In genomic region chr7:27326101-27326880, GRCm38 (mm10) we compare ENCODE assay signal across 8 mouse cellular contexts. TPM values are rescaled to one million over a fixed set of nuclear protein-coding genes. Genes with fewer than 3 reads are reported as not detected.
A peak's percentile ranks its signal among the peaks of the same experiment; 100 is the strongest.
DNase-seq lines count a peak whose midpoint lies in the region; ATAC-seq and TF ChIP-seq lines count a peak whose summit lies in the region.

No protein-coding gene starts in this region.

- H3K9me3 ChIP-seq in embryonic facial prominence, embryonic 13.5 days: no peaks in the 10 kb centered on the region
- H3K9me3 ChIP-seq in limb, embryonic 10.5 days (replicated peaks): no peaks in the 10 kb centered on the region
- no peaks in the 10 kb centered on the region for H3K9me3 ChIP-seq in midbrain, postnatal 0 days (ENCODE audit: low read length)

- peaks cover 22% of the 10 kb centered on the region; the same call in 1 of the 2 replicates for H3K36me3 ChIP-seq in embryonic facial prominence, embryonic 13.5 days
- peaks cover 2% of the 10 kb centered on the region; the same call in 1 of the 2 replicates for H3K36me3 ChIP-seq in limb, embryonic 10.5 days
- no peaks in the 10 kb centered on the region for H3K36me3 ChIP-seq in midbrain, postnatal 0 days (ENCODE audit: insufficient read depth, low read length)

- intact Hi-C loops in heart, postnatal 36 days (cut with DNase I): no loop called here

- WGBS in embryonic facial prominence, embryonic 13.5 days: 34% methylated on average over 34 of the region's 34 CpGs
- WGBS in limb, embryonic 10.5 days: 27% methylated on average over 34 of the region's 34 CpGs
- WGBS in midbrain, postnatal 0 days: 43% methylated on average over 34 of the region's 34 CpGs

- peaks cover 96% of the 10 kb centered on the region for H3K27me3 ChIP-seq in embryonic facial prominence, embryonic 13.5 days
- H3K27me3 ChIP-seq in limb, embryonic 10.5 days (ENCODE audit: low read depth, poor library complexity, severe bottlenecking): peaks cover 100% of the 10 kb centered on the region
- peaks cover 51% of the 10 kb centered on the region for H3K27me3 ChIP-seq in midbrain, postnatal 0 days (ENCODE audit: insufficient read depth, low read length)

- H3K4me3 ChIP-seq in embryonic facial prominence, embryonic 13.5 days: peak overlapping the region; percentile 39
- H3K4me3 ChIP-seq in limb, embryonic 10.5 days: peak overlapping the region; percentile 50
- no peak overlapping the region for H3K4me3 ChIP-seq in midbrain, postnatal 0 days (ENCODE audit: low read depth, low read length)

- DNase-seq in cerebellum, adult 18-20 months: peak; percentile 55 to 73
- peak; percentile 49 to 56 for DNase-seq in heart, postnatal 36 days
- no peak for DNase-seq in limb, embryonic 10.5 days (ENCODE audit: low spot score)
- DNase-seq in midbrain, postnatal 0 days (ENCODE audit: low spot score): no peak
- DNase-seq in spleen, postnatal 4 days (ENCODE audit: low spot score in 2 of 2): no peak
- DNase-seq in layer of hippocampus, adult 18-20 months (ENCODE audit: low spot score in 2 of 2): no peak
- DNase-seq in layer of hippocampus, adult 9-11 months: no peak

- ATAC-seq in embryonic facial prominence, embryonic 13.5 days (ENCODE audit: insufficient number of reproducible peaks, insufficient read depth, low FRiP score, low TSS enrichment, low read depth): no peak
- no peak for ATAC-seq in midbrain, postnatal 0 days (ENCODE audit: low FRiP score)

- H3K4me2 ChIP-seq in embryonic facial prominence, embryonic 13.5 days: peak overlapping the region; percentile 59
- peak overlapping the region; percentile 41; the same call in 1 of the 2 replicates for H3K4me2 ChIP-seq in midbrain, postnatal 0 days (ENCODE audit: low read depth, low read length, poor library complexity, severe bottlenecking)

- TF ChIP-seq CTCF in midbrain, postnatal 0 days (IDR thresholded peaks at IDR 0.05): no peak

- peaks cover 34% of the 10 kb centered on the region for H3K4me1 ChIP-seq in embryonic facial prominence, embryonic 13.5 days
- peaks cover 50% of the 10 kb centered on the region for H3K4me1 ChIP-seq in limb, embryonic 10.5 days
- H3K4me1 ChIP-seq in midbrain, postnatal 0 days (ENCODE audit: insufficient read depth, low read length): peaks cover 2% of the 10 kb centered on the region; the same call in 1 of the 2 replicates

- H3K9ac ChIP-seq in embryonic facial prominence, embryonic 13.5 days: 0 out of 2 replicates have a peak overlapping the region, but pooled peaks have one; percentile 6
- H3K9ac ChIP-seq in midbrain, postnatal 0 days (replicated peaks; ENCODE audit: low read length, poor library complexity, severe bottlenecking): 0 out of 2 replicates have a peak overlapping the region, but pooled peaks have one; percentile 13

- H3K27ac ChIP-seq in embryonic facial prominence, embryonic 13.5 days: no peak overlapping the region
- 0 out of 2 replicates have a peak overlapping the region, but pooled peaks have one; percentile 14 for H3K27ac ChIP-seq in limb, embryonic 10.5 days
- H3K27ac ChIP-seq in midbrain, postnatal 0 days (ENCODE audit: low read depth, low read length): no peak overlapping the region

RNA-seq across cellular contexts. Expression of gene Ltbp4, which starts 11.2 kb away (rescaled TPM):
- 32.0 and 40.3 TPM in 2 replicates for polyA plus RNA-seq in embryonic facial prominence, embryonic 13.5 days (2015; fragmentation: Nextera tagmentation; extraction: Ambion mirVana)
- 100 to 1,000 TPM; 207 to 236 TPM for total RNA-seq in heart, postnatal 36 days (2021)
- 6.7 and 10.6 TPM in 2 replicates for polyA plus RNA-seq in limb, embryonic 10.5 days (2016; fragmentation: Nextera tagmentation; extraction: Ambion mirVana)
- total RNA-seq in midbrain, postnatal 0 days (2014; rRNA removed): 25.3 and 44.3 TPM in 2 replicates
- 13.6 and 16.0 TPM in 2 replicates for polyA plus RNA-seq in midbrain, postnatal 0 days (2015; fragmentation: Nextera tagmentation; extraction: Ambion mirVana)
- 10 to 100 TPM; 43.9 to 47.5 TPM for total RNA-seq in layer of hippocampus, adult 18-20 months (2021)

RNA-seq across cellular contexts. Expression of gene Shkbp1, which starts 29.5 kb away (rescaled TPM):
- 61.5 and 70.6 TPM in 2 replicates for polyA plus RNA-seq in embryonic facial prominence, embryonic 13.5 days (2015; fragmentation: Nextera tagmentation; extraction: Ambion mirVana)
- 1 to 10 TPM; 6.5 to 7.5 TPM for total RNA-seq in heart, postnatal 36 days (2021)
- polyA plus RNA-seq in limb, embryonic 10.5 days (2016; fragmentation: Nextera tagmentation; extraction: Ambion mirVana): 46.1 and 61.2 TPM in 2 replicates
- 36.3 and 42.7 TPM in 2 replicates for total RNA-seq in midbrain, postnatal 0 days (2014; rRNA removed)
- 24.1 and 25.1 TPM in 2 replicates for polyA plus RNA-seq in midbrain, postnatal 0 days (2015; fragmentation: Nextera tagmentation; extraction: Ambion mirVana)
- total RNA-seq in layer of hippocampus, adult 18-20 months (2021): 10 to 100 TPM; 25.8 to 28.2 TPM

RNA-seq across cellular contexts. Expression of gene Gm20479, which starts 30.9 kb away (rescaled TPM):
- not detected in 2 replicates for polyA plus RNA-seq in embryonic facial prominence, embryonic 13.5 days (2015; fragmentation: Nextera tagmentation; extraction: Ambion mirVana)
- not detected for total RNA-seq in heart, postnatal 36 days (2021)
- polyA plus RNA-seq in limb, embryonic 10.5 days (2016; fragmentation: Nextera tagmentation; extraction: Ambion mirVana): not detected in 2 replicates
- total RNA-seq in midbrain, postnatal 0 days (2014; rRNA removed): not detected in 2 replicates
- not detected in 2 replicates for polyA plus RNA-seq in midbrain, postnatal 0 days (2015; fragmentation: Nextera tagmentation; extraction: Ambion mirVana)
- not detected for total RNA-seq in layer of hippocampus, adult 18-20 months (2021)

Comparison
In these comparisons a context has a peak if more than half of its experiments do, and no peak if none do; other contexts are left out.
1. DNase-seq: peak in cerebellum, adult 18-20 months (2 of 2) and heart, postnatal 36 days (2 of 2); none in limb, embryonic 10.5 days (single experiment), midbrain, postnatal 0 days (single experiment), spleen, postnatal 4 days (0 of 2), layer of hippocampus, adult 18-20 months (0 of 2) and layer of hippocampus, adult 9-11 months (single experiment).